Mouse (Mus musculus): ENCODE data around the gene Slc30a5. TPM values are rescaled to one million over a fixed set of nuclear protein-coding genes. Genes with fewer than 3 reads are reported as not detected.
"Not testable (repeated sequence)": the region's sequence is repeated elsewhere in the genome, so short reads cannot be mapped to it uniquely, and the experiment has no call there.

Slc30a5 gene
- total RNA-seq (2015; ENCODE audit: low replicate concordance), result 46.1 and 53.0 TPM in 2 replicates
- total RNA-seq (2017; ENCODE audit: low replicate concordance), result 33.9 and 47.9 TPM in 2 replicates

DNA sequence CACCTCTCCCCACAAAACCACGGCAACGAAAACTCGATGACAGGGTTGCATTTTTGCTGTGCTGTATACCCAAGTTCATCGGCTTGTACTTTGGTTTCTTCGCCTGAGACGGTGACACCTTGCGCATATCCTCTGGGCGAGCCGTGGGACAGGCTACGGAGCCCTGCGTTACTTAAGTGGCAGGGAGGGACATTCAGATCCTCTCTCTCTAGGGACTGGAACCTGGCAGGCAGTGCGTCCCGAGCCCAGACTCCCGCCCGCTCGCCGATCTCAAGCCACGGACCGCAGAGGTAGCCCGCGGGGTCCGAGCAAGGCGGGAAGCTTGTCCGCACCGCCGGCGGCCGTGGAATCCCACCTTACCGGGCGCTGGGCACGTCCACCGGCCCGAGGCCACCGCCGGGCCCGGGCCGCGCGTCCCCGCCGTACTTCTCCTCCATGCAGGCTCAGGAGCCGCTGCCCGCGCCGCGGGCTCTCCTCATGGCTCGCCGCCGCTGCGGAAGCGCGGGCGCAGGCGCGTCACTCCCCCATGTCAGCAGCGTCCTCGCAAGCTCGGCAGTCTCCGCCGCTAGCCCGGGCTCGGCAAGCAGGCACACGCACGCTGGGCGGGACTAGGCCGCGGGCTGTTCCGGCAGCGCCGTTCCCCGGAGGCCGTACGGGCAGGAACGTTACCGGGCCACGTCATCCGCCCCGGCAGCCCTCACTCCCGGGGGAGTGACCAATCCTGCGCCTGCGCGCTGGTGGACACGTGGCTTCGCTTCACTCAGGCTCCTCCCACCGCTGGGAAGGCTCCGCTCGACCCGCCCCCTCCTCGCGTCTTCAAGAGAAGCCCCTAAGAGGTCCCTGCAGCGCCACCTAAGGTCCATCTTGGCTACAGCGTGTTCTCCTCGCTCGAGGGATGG lies at the start of gene Slc30a5:
TSS of gene Slc30a5 (minus strand) at position 687 of the 899 bp plus-strand sequence.
- ATAC-seq (replicated peaks; ENCODE audit: low FRiP score, poor library complexity, severe bottlenecking), result peak; percentile 96

DNA sequence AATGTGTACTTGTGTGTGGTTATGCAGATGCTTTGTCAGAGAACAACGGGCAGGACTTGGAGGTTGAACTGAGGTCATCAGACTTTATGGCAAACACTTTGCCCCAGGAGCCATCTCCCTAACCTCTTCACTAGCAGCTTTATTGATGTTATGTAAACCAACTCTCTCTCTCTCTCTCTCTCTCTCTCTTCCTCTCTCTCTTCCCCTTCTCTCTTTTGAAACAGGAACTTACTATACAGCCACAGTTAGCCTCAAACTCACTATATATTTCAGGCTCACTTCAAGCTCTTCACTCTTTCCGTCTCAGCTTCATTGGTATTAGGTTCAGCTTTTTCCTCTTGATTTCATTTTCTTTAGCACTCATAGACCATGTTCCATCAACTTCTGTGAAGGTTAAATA lies 48.7 kb upstream of the Slc30a5 start:
- no peak for ATAC-seq (replicated peaks; ENCODE audit: low FRiP score, poor library complexity, severe bottlenecking)

- no peak for ATAC-seq (replicated peaks; ENCODE audit: low FRiP score, poor library complexity, severe bottlenecking)
These were observed 46.6 kb upstream of the Slc30a5 start for GRCm38 (mm10) chr13:100879806-100880205.

DNA sequence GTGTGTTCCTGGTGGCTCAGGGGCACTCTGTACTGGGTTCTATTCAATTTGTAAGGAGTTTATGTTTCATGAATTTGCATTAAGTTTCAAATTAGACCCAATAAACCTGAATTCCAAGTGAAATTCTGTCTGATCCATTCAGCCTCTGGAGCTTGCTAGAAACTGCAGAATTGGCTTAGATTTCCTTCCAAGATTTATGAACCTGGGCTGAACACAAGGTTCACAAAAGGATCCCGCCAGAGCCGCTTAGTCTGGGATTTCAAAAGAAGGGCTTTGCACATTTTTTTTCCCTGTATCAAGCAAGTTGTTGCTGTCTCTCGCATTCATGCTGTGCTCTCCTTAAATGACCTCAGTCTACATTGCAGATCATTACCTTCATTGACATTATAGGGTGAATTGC lies 46.1 kb upstream of the Slc30a5 start:
- ATAC-seq (replicated peaks; ENCODE audit: low FRiP score, poor library complexity, severe bottlenecking), result no peak

DNA sequence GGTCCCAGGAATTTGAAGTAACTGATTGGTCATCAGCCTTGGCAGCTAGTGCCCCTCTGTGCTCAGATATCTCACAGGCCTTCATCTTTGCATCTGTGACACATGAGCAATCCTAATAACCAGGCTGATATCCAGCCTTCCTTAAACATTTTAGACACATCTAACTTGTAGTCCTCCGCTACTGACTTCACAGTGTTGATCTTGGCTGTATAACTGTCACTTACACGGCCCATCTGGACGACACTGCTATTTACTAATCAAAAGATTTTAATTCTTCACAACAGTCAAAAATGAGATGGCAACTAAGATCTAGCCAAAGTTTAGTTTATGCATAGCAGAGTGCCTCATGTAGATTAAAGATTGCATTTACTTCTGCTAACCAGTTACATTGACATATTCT lies 45.0 kb upstream of the Slc30a5 start:
- no peak for ATAC-seq (replicated peaks; ENCODE audit: low FRiP score, poor library complexity, severe bottlenecking)

DNA sequence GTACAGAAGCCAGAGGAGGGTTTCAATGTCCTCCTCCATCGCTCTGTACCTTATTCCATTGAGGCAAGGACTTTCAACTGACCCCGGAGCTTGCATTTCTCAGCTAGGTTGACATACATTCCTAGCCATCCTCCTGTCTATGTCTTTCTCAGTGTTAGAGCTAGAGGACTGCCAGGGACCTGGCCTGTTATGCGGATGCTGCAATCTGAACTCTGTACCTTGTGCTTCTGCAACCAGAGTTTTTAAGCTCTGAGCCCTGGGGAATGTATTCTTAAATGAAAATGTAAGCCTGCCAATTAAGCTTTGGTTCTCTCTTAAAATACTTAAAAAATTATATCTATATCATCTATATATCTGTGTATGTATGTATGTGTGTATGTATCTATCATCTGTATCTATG lies 44.5 kb upstream of the Slc30a5 start:
- no peak for ATAC-seq (replicated peaks; ENCODE audit: low FRiP score, poor library complexity, severe bottlenecking)

- no peak for ATAC-seq (replicated peaks; ENCODE audit: low FRiP score, poor library complexity, severe bottlenecking)
These were observed 41.9 kb upstream of the Slc30a5 start for GRCm38 (mm10) chr13:100875103-100875502.

DNA sequence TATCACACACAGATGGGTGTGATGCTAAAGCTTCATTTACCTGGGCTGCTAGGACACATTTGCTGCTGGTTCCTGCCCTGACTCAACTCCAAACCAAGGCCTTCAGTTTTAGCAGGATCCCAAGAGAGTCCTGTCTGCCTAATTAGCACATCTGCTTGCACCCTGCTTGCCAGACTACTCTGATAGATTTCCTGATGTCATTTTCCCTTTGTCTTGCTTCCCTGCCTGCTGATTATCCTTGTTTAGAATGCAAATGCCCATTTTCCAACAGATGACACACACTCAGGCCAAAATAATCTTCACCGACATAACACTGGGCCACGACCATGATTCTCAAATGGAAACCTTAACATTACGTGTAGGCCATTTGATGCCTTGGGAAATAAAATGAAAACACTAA lies 41.4 kb upstream of the Slc30a5 start:
- no peak for ATAC-seq (replicated peaks; ENCODE audit: low FRiP score, poor library complexity, severe bottlenecking)

DNA sequence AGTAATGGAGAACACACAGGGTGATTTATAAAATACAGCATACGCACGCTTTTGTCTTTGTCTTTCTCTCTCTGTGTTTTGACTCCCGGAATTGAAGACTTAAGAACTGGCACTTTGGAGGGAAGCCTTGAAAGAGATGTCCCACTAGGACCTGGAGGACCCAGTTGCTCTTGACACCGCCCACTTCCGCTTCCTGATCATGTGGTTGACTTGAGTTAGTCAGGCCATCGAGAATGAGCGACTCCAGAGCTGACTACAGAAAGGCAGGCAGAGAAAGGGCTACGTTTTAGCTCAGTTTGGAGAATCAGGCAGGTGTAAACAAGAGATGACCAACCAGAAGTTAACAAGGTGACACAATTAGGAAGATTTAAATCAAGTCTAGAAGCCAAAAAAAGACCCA lies 40.3 kb upstream of the Slc30a5 start:
- no peak for ATAC-seq (replicated peaks; ENCODE audit: low FRiP score, poor library complexity, severe bottlenecking)

DNA sequence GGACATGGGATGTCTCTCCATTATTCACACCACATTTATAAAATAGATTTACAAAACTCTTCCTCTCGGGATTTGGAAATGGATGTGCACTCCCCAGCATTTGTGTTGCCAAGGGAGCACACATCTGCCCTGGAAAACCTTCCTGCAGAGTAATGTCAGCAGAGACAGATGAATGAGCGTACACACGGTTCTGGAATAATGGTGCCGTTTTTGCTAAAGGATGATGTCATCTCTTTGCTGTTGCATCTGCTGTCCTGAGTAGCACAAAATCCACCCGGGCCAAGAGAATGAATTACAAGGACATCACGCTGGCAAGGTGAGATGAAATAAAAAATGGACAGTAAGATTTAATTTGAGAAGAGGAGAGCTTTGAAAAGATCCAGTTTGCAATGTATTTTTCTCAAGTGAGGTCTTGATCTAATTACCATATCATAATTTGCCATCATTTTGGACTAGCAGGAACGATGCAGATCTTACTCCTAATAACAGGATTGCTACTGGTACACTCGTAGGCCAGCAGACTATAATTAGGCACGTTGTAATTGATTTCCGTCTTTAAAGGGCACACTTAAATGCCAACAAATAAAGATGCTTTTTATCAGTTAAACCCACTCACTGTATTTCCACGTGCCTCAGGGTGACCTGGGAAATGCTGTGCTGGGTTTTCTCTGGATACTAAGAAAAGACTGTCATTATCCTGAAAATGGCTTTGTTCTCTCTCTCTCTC lies 38.4 kb upstream of the Slc30a5 start:
- no peak for ATAC-seq (replicated peaks; ENCODE audit: low FRiP score, poor library complexity, severe bottlenecking)

- ATAC-seq (replicated peaks; ENCODE audit: low FRiP score, poor library complexity, severe bottlenecking), result no peak
These were observed 36.6 kb upstream of the Slc30a5 start for GRCm38 (mm10) chr13:100869813-100870212.

DNA sequence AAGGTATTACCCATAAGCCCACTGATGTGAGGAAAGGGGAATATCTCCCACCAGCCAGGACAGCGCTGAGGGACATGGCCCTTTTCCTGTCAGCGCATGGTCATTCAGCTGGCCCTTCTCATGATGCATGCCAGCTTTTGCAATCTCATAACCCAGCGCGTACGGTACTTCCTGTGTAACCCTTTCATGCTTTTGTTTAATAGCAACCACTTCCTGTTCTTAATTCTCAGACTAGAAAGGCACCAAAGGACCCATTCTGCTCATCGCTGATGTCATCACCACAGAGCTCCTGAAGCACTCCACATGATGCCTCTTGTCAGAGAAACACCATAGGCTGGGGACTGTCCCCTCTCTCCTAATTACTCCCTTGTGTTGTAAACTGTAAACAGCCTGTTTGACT lies 33.1 kb upstream of the Slc30a5 start:
- ATAC-seq (replicated peaks; ENCODE audit: low FRiP score, poor library complexity, severe bottlenecking), result 0 out of 2 replicates have a peak, but pooled peaks have one; percentile 48

- ATAC-seq (replicated peaks; ENCODE audit: low FRiP score, poor library complexity, severe bottlenecking), result peak; percentile 72
These were observed 32.5 kb upstream of the Slc30a5 start for GRCm38 (mm10) chr13:100865744-100866143.

DNA sequence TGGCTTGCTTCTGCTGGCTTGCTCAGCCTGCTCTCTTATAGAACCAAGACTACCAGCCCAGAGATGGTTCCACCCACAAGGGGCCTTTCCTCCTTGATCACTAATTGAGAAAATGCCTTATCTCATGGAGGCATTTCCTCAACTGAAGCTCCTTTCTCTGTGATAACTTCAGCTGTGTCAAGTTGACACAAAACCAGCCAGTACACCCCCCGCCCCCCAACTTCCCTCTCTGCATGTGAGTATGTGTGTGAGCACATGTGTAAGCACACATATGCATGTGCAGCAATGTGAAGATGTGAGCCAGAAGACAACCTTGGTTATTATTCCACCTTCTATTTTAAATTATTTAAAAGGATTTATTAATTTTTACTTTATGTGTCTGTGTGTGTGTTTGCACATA lies 30.7 kb upstream of the Slc30a5 start:
- ATAC-seq (replicated peaks; ENCODE audit: low FRiP score, poor library complexity, severe bottlenecking), result not testable (repeated sequence)

DNA sequence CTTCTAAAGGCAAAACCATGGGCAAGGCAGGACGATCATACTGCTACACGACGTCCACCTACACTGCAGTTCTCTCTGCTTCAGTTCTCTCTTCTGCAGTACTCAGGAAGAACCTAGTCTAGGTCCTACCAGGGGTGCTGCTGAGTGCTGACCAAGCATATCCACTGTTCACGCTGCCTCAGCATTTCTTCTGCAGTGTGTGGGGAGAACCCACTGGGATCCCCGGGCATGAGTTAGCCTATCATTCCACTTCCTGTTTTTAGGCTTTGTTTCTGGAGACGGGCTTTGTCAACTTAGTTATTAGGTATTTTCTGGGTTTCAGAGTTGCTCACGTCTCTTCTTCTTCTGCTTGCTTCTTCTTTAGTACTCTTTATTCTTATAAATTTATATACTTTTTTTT lies 25.9 kb upstream of the Slc30a5 start:
- no peak for ATAC-seq (replicated peaks; ENCODE audit: low FRiP score, poor library complexity, severe bottlenecking)

- peak; percentile 77 for ATAC-seq (replicated peaks; ENCODE audit: low FRiP score, poor library complexity, severe bottlenecking)
These were observed 20.9 kb upstream of the Slc30a5 start for GRCm38 (mm10) chr13:100854174-100854573.

- no peak for ATAC-seq (replicated peaks; ENCODE audit: low FRiP score, poor library complexity, severe bottlenecking)
These were observed 19.9 kb upstream of the Slc30a5 start for GRCm38 (mm10) chr13:100853120-100853519.

DNA sequence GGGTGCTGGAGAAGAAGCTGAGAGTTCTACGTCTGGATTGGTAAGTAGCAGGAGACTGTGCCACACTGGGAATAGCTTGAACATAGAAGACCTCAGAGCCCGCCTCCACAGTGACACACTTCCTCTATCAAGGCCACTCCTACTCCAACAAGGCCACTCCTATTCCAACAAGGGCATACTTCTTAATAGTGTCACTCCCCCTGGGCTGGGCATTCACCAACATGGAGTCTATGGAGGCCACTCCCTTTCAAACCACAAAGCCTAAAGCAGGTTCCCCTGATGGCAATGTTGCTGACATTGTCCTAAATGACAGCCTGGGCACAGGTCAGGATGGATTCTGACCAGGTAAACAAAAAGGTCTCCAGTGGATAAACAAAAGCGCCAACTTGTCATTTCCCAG lies 15.9 kb upstream of the Slc30a5 start:
- ATAC-seq (replicated peaks; ENCODE audit: low FRiP score, poor library complexity, severe bottlenecking), result no peak

DNA sequence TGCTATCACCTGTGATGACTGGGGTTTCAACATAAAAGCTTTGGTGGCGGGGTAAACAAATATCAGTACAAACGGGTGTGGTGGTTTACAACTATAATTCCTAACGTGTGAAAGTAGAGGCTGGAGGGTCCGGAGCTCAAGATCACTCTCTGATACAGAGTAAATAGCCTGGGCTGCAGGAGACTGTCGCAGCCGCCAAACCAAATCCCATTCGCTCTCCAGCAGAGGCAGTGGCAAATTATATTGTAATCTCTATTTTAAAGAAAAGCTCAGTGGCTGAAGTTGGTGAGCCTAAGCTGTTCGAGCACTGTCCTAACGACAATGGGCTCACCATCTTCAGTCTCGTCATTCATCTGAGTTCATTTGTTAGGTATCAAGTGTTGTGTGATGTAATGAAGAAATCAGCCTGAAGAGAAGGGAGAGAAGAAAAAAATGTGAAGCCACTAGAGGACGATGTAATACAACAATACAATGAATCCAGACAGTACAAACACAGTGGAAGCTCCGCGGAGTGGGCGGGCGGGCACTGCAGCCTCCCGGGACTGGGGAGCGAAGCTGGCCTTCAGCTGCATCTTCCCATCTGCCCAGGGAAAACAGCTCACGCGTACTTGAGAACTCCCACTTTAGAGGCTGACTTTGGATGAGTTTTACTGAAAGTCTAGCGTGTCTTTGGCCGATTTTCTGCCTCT lies 13.8 kb upstream of the Slc30a5 start:
- no peak for ATAC-seq (replicated peaks; ENCODE audit: low FRiP score, poor library complexity, severe bottlenecking)

DNA sequence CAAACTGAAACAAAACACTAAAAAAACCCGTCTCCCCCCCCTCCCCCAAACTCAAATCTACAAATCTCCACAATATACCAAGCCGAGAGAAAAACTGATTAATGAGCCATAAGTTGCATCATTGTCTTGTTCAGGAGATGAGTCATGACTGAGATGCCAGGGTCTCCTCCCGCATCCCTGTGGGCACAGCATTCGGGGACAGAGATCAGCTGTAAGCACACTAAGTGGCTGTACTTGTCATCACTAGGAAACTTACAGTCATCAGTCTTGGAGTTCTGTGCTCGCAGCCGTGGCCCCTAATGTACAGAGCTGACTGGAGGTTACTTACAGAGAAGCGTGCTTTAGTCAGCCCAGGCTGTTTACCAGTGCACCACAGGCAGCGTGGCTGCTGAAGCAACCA lies 13.0 kb upstream of the Slc30a5 start:
- no peak for ATAC-seq (replicated peaks; ENCODE audit: low FRiP score, poor library complexity, severe bottlenecking)
